Mouse (Mus musculus) liver, adult 2 months (tissue): Measurements from ENCODE around the gene Rln3.

ENCODE experiments used
- CTCF ChIP-seq: fragments of 200-500 bp; IDR thresholded peaks from 2 replicates; pipeline ENCODE4 v1.5.1; 2011; ENCODE audit warnings: low read depth, low read length, control low read depth
- POLR2A ChIP-seq: fragments of 200-500 bp; IDR thresholded peaks from 2 replicates; pipeline ENCODE4 v1.6.1; 2011; ENCODE audit warnings: low read length, control low read depth; ENCODE audit not compliant: insufficient read depth; ENCODE audit errors: extremely low read depth

DNA sequence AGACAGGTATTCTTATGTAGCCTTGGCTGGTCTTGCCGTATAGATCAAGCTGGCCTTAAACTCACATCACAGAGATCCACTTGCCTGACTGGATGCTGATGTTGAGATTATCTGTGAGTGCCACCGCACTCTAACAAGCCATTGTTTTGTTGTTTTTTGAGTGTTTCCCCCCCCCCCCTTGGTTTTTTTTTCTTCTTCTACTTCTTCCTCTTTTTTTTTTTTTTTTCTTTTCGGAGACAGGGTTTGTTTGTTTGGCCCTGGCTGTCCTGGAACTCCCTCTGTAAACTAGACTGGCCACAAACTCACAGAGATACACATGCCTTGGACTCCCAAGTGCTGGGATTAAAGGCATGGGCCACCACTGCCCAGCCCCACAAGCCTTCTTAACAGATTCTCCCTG lies 50.8 kb downstream of the Rln3 start:
- TF ChIP-seq CTCF (no peak), POLR2A (no peak)
